Mouse (Mus musculus): ENCODE data around the gene Ndufb7. TPM values are rescaled to one million over a fixed set of nuclear protein-coding genes. Genes with fewer than 3 reads are reported as not detected.

Ndufb7 gene
- polyA plus RNA-seq, 1 experiment from 2014 or later, result 345 TPM

DNA sequence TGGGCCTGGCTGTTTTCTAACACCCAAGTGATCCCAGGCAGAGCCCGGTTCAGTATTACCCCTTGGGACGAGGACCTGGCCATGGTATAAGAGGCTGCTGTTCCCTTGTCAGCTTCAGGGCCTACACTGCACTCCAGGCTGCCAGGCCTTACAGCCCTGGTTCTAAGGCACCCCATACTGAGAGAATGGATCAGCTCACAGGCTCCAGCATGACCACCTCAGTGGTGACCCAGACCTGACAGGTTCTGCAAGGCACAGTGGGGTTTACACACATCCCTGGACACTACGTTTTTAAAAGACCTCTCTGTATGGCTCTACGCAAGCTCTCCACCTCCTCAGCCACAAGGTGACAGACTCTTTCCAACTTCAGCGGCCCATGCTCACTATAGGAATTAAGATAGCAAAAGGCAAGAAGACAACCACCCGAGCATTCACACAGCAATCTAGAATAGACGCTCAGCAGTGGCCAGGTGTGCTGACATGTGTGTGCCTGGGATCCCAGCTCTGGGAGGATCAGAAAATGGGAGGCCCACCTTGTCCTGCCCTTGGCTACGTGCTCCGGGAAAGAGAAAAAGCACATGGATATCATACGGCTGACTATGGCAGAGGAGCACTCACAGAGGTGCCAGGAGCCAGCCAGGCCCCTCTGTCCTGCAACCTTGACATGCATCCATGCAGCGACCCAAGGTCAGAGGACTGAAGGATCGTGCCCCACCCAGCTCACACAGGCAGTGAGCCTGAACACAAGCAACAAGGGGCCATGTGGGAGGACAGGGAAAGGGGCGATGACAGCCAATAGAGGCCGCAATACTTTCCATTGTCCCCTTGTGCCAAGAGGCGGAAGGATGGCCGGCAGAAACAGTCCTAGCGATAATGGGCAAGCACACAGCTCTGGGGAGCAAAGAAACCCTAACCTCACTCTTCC is 11.9 kb downstream of the Ndufb7 start:
- no peaks in the 10 kb centered on the region; the same call in 1 of the 2 replicates for H3K36me3 ChIP-seq (ENCODE audit: control insufficient read depth, insufficient read depth, low read length)
- H3K9ac ChIP-seq (replicated peaks; ENCODE audit: low read depth, low read length), result 0 out of 2 replicates have a peak overlapping the region, but pooled peaks have one; percentile 7
- H3K9me3 ChIP-seq (ENCODE audit: control insufficient read depth, low read depth, low read length), result no peaks in the 10 kb centered on the region
- H3K4me3 ChIP-seq (ENCODE audit: low read depth, low read length), result no peak overlapping the region
- H3K27ac ChIP-seq (ENCODE audit: low read length), result peak overlapping the region; percentile 21; the same call in 1 of the 2 replicates
- peaks cover 25% of the 10 kb centered on the region for H3K4me1 ChIP-seq (ENCODE audit: control insufficient read depth, insufficient read depth, low read length)
- no peak for ATAC-seq (ENCODE audit: insufficient number of reproducible peaks, insufficient read depth, low FRiP score, low read depth)
- 68% methylated on average over 17 of the region's 17 CpGs for WGBS
- no peaks in the 10 kb centered on the region for H3K27me3 ChIP-seq (ENCODE audit: control insufficient read depth, insufficient read depth, low read length)
- H3K4me2 ChIP-seq (replicated peaks; ENCODE audit: low read depth, low read length), result no peak overlapping the region

DNA sequence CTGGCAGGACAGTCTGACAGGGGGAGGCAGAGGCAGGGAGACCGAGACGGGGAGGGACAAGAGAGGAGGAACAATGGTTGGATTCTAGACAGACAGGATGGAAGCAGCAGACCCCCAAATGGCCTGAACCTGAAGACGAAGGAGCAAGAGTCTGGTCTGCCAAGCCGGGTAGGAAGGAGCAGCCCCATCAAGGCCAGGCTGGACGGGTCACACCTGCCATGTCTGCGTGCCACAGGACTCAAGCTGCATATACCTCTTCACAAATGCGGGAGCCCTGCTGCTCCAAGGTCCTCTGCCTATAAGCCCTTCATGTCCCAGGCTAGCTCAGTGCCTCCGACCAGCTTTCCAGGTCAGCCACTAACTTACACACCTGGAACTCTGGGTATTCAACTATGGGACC is 13.2 kb downstream of the Ndufb7 start:
- no peak for ATAC-seq (ENCODE audit: insufficient number of reproducible peaks, insufficient read depth, low FRiP score, low read depth)
- WGBS, result 81% methylated on average over 8 of the region's 8 CpGs
- Histone ChIP-seq H3K4me1 (ENCODE audit: control insufficient read depth, insufficient read depth, low read length) (peaks cover 25% of the 10 kb centered on the region), H3K4me2 (replicated peaks; ENCODE audit: low read depth, low read length) (no peak overlapping the region), H3K27ac (ENCODE audit: low read length) (no peak overlapping the region), H3K36me3 (ENCODE audit: control insufficient read depth, insufficient read depth, low read length) (no peaks in the 10 kb centered on the region; the same call in none of the 2 replicates), H3K27me3 (ENCODE audit: control insufficient read depth, insufficient read depth, low read length) (no peaks in the 10 kb centered on the region), H3K9ac (replicated peaks; ENCODE audit: low read depth, low read length) (no peak overlapping the region), H3K4me3 (ENCODE audit: low read depth, low read length) (no peak overlapping the region), H3K9me3 (ENCODE audit: control insufficient read depth, low read depth, low read length) (no peaks in the 10 kb centered on the region)

DNA sequence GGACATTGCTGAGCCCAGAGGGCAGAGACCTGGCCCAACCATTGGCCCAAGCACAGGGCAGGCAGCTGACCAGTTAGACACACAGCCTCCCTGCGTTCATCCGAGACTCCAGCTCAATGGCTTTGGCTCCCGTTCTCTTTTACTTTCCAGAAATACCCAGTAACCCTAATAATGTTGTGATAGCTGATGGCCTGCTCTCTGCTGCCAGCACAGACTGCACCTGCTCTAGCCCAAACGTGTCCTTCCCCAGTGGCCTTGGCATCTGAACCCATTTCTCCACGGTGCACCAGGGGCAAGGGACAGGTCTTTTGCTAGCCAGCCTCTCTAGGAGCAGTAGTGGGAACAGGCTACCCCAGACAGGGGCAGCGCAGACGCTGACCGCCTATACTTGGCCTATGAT is 14.4 kb downstream of the Ndufb7 start:
- Histone ChIP-seq H3K9me3 (ENCODE audit: control insufficient read depth, low read depth, low read length) (no peaks in the 10 kb centered on the region), H3K36me3 (ENCODE audit: control insufficient read depth, insufficient read depth, low read length) (no peaks in the 10 kb centered on the region; the same call in none of the 2 replicates), H3K4me1 (ENCODE audit: control insufficient read depth, insufficient read depth, low read length) (peaks cover 24% of the 10 kb centered on the region), H3K4me3 (ENCODE audit: low read depth, low read length) (no peak overlapping the region), H3K27ac (ENCODE audit: low read length) (no peak overlapping the region), H3K4me2 (replicated peaks; ENCODE audit: low read depth, low read length) (no peak overlapping the region), H3K9ac (replicated peaks; ENCODE audit: low read depth, low read length) (no peak overlapping the region), H3K27me3 (ENCODE audit: control insufficient read depth, insufficient read depth, low read length) (no peaks in the 10 kb centered on the region)
- no peak for ATAC-seq (ENCODE audit: insufficient number of reproducible peaks, insufficient read depth, low FRiP score, low read depth)
- 83% methylated on average over 8 of the region's 8 CpGs for WGBS

DNA sequence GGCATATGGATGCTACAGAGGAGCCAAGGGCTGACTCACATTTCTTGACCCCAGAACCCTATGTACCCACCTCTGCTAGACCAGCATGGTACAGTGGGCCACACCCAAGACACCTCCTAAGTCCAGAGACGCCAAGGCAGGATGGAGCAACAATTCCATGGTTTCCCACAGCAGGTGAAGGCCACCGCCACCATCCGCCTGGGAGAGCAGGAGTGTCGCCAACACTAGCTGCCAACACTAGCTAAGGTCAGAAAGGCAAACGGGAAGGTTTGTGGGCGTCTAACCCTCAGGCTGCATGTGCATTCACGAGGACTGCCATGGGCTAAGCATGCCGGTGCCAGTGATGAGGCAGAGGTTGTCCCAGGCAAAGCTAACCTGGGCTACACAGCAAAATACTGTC is 15.8 kb downstream of the Ndufb7 start:
- no peaks in the 10 kb centered on the region; the same call in none of the 2 replicates for H3K36me3 ChIP-seq (ENCODE audit: control insufficient read depth, insufficient read depth, low read length)
- no peaks in the 10 kb centered on the region for H3K9me3 ChIP-seq (ENCODE audit: control insufficient read depth, low read depth, low read length)
- no peak overlapping the region for H3K27ac ChIP-seq (ENCODE audit: low read length)
- no peak for ATAC-seq (ENCODE audit: insufficient number of reproducible peaks, insufficient read depth, low FRiP score, low read depth)
- no peaks in the 10 kb centered on the region for H3K27me3 ChIP-seq (ENCODE audit: control insufficient read depth, insufficient read depth, low read length)
- WGBS, result 86% methylated on average over 8 of the region's 8 CpGs
- no peak overlapping the region for H3K4me3 ChIP-seq (ENCODE audit: low read depth, low read length)
- H3K9ac ChIP-seq (replicated peaks; ENCODE audit: low read depth, low read length), result no peak overlapping the region
- peaks cover 12% of the 10 kb centered on the region for H3K4me1 ChIP-seq (ENCODE audit: control insufficient read depth, insufficient read depth, low read length)
- no peak overlapping the region for H3K4me2 ChIP-seq (replicated peaks; ENCODE audit: low read depth, low read length)

DNA sequence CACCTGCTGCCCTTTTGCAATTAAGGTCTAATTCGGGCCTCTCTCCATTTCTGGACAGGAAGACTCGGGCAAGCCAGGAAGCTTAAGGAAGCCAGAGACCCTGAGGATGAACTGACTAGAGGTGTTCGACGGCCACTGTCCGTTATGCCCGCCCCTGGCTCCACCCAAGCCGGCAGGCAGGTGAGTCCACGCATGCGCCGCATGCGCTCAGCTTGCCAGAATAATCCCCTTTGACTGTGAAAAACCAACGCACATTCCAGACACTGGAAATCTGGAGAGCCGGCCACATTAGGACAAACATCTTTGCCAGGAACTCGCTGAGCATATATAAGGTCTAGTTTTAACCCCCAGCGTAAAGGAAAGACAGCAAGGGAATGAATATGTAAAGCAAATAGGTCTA is 16.8 kb downstream of the Ndufb7 start:
- no peak overlapping the region for H3K4me2 ChIP-seq (replicated peaks; ENCODE audit: low read depth, low read length)
- peaks cover 9% of the 10 kb centered on the region for H3K4me1 ChIP-seq (ENCODE audit: control insufficient read depth, insufficient read depth, low read length)
- ATAC-seq (ENCODE audit: insufficient number of reproducible peaks, insufficient read depth, low FRiP score, low read depth), result no peak

DNA sequence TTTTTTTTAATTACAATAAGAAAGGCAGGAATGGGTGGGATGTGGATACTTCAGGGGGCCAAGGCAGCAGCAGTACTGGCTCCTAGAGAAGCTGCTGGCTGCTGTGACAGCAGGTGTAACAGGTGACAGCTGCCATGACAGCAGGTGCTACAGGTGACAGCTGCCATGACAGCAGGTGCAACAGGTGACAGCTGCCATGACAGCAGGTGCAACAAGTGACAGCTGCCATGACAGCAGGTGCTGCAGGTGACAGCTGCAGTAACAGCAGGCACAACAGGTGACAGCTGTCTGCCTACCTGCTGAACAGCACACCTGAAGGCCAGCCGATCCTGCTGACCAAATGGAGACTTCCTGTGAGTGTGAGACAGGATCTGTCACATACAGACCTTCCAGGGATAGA is 18.3 kb downstream of the Ndufb7 start:
- Histone ChIP-seq H3K9ac (replicated peaks; ENCODE audit: low read depth, low read length) (no peak overlapping the region), H3K27ac (ENCODE audit: low read length) (no peak overlapping the region), H3K4me1 (ENCODE audit: control insufficient read depth, insufficient read depth, low read length) (peaks cover 4% of the 10 kb centered on the region; the same call in 1 of the 2 replicates), H3K9me3 (ENCODE audit: control insufficient read depth, low read depth, low read length) (no peaks in the 10 kb centered on the region), H3K4me2 (replicated peaks; ENCODE audit: low read depth, low read length) (no peak overlapping the region), H3K27me3 (ENCODE audit: control insufficient read depth, insufficient read depth, low read length) (no peaks in the 10 kb centered on the region), H3K4me3 (ENCODE audit: low read depth, low read length) (no peak overlapping the region), H3K36me3 (ENCODE audit: control insufficient read depth, insufficient read depth, low read length) (peaks cover 4% of the 10 kb centered on the region)
- ATAC-seq (ENCODE audit: insufficient number of reproducible peaks, insufficient read depth, low FRiP score, low read depth), result no peak
- WGBS, result 90% methylated on average over 1 of the region's 1 CpGs

More for the DNA sequence above, 16.8 kb downstream of the Ndufb7 start:
- H3K36me3 ChIP-seq (ENCODE audit: control insufficient read depth, insufficient read depth, low read length), result peaks cover under 1% of the 10 kb centered on the region
- H3K27me3 ChIP-seq (ENCODE audit: control insufficient read depth, insufficient read depth, low read length), result no peaks in the 10 kb centered on the region
- no peak overlapping the region for H3K27ac ChIP-seq (ENCODE audit: low read length)
- H3K9me3 ChIP-seq (ENCODE audit: control insufficient read depth, low read depth, low read length), result no peaks in the 10 kb centered on the region
- no peak overlapping the region for H3K4me3 ChIP-seq (ENCODE audit: low read depth, low read length)
- WGBS, result 84% methylated on average over 15 of the region's 15 CpGs
- no peak overlapping the region for H3K9ac ChIP-seq (replicated peaks; ENCODE audit: low read depth, low read length)

DNA sequence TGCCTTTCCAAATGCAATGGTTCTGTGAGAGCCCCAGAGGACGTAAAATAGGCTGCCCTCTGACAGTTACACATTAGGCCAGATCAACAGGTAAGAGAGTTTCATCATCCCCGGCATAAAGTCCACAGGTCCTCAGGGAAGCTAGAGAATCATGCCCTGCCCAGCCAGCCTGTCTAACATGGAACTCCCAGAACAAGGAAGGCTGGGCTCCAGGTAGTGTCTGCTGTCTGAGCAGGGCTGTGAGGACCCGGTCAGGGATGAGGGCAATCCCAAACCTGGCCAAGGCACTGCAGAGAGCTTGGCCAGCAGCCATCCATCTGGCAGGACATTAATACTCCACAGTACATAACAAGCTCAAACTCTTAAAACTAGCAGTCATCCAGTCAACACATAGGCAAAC is 18.9 kb downstream of the Ndufb7 start:
- ATAC-seq (ENCODE audit: insufficient number of reproducible peaks, insufficient read depth, low FRiP score, low read depth), result no peak
- H3K4me3 ChIP-seq (ENCODE audit: low read depth, low read length), result no peak overlapping the region
- no peaks in the 10 kb centered on the region for H3K9me3 ChIP-seq (ENCODE audit: control insufficient read depth, low read depth, low read length)
- no peak overlapping the region for H3K27ac ChIP-seq (ENCODE audit: low read length)
- peaks cover 4% of the 10 kb centered on the region; the same call in 1 of the 2 replicates for H3K4me1 ChIP-seq (ENCODE audit: control insufficient read depth, insufficient read depth, low read length)
- no peak overlapping the region for H3K4me2 ChIP-seq (replicated peaks; ENCODE audit: low read depth, low read length)
- no peak overlapping the region for H3K9ac ChIP-seq (replicated peaks; ENCODE audit: low read depth, low read length)
- 69% methylated on average over 3 of the region's 3 CpGs for WGBS
- peaks cover 7% of the 10 kb centered on the region for H3K36me3 ChIP-seq (ENCODE audit: control insufficient read depth, insufficient read depth, low read length)
- H3K27me3 ChIP-seq (ENCODE audit: control insufficient read depth, insufficient read depth, low read length), result no peaks in the 10 kb centered on the region

DNA sequence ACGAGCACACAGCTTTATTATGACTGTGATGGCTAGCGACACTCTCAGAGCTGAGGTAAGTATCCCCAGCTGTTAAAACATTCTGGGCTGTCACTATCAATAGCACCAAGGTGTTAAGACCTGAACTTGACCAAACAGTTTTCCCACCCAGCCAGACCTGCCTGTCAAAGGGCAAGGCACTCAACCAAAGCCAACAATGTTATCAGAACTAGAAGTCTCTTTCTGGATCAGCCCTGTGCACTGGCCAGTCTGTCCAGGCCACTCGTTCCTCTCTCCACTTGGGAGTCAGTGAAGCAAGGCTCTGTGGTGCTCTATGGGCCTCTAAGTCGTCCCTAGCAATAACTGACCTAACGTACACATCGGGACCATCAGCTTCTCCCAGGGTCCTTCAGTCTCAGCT is 21.2 kb downstream of the Ndufb7 start:
- Histone ChIP-seq H3K27ac (ENCODE audit: low read length) (no peak overlapping the region), H3K36me3 (ENCODE audit: control insufficient read depth, insufficient read depth, low read length) (peaks cover 9% of the 10 kb centered on the region; the same call in 1 of the 2 replicates), H3K4me2 (replicated peaks; ENCODE audit: low read depth, low read length) (no peak overlapping the region), H3K4me1 (ENCODE audit: control insufficient read depth, insufficient read depth, low read length) (peaks cover 12% of the 10 kb centered on the region; the same call in 1 of the 2 replicates), H3K9me3 (ENCODE audit: control insufficient read depth, low read depth, low read length) (no peaks in the 10 kb centered on the region), H3K9ac (replicated peaks; ENCODE audit: low read depth, low read length) (no peak overlapping the region), H3K27me3 (ENCODE audit: control insufficient read depth, insufficient read depth, low read length) (no peaks in the 10 kb centered on the region), H3K4me3 (ENCODE audit: low read depth, low read length) (no peak overlapping the region)
- WGBS, result 74% methylated on average over 6 of the region's 6 CpGs
- ATAC-seq (ENCODE audit: insufficient number of reproducible peaks, insufficient read depth, low FRiP score, low read depth), result no peak
